Mouse (Mus musculus): Measurements from ENCODE around the gene Lrit3.

- TF ChIP-seq CTCF (IDR thresholded peaks at IDR 0.05; ENCODE audit: low read depth) (peak; percentile 71), EP300 (IDR thresholded peaks at IDR 0.05; ENCODE audit: low read depth) (no peak)
These were observed 59.0 kb downstream of the Lrit3 start for GRCm38 (mm10) chr3:129744803-129745202.
